Mouse (Mus musculus) kidney, adult 2 months (tissue): ENCODE measurements around the gene Trim5.

Experiments
- CTCF ChIP-seq: fragments of 200-500 bp; conservative IDR thresholded peaks from 2 replicates; pipeline ENCODE4 v1.5.1; 2011; ENCODE audit warnings: low read depth, mild to moderate bottlenecking, control low read depth, low read length, moderate library complexity, mixed read lengths; ENCODE audit not compliant: insufficient read depth, insufficient read length
- POLR2A ChIP-seq: fragments of 200-500 bp; IDR thresholded peaks from one replicate; pipeline ENCODE4 v1.6.1; 2011; ENCODE audit warnings: low read depth, low read length, control low read depth

- TF ChIP-seq POLR2A (no peak), CTCF (no peak)
Measured at GRCm38 (mm10) chr7:104314796-104315353, 27.0 kb upstream of the Trim5 start.
